In genomic region chr14:115477360-115477759, GRCm38 (mm10) we compare ENCODE assay signal across 12 mouse cellular contexts.
DNase-seq lines count a peak whose midpoint lies in the region; ATAC-seq and TF ChIP-seq lines count a peak whose summit lies in the region.
"Had no signal": no experiment of that assay in that cellular context is flagged by ENCODE, and none has a peak within 500 bp of the region (broad histone marks: within the 10 kb centered on the region; RNA-seq: fewer than 3 reads in every experiment).

No protein-coding gene starts in this region.

- no peak for TF ChIP-seq EP300 in liver, postnatal 0 days (IDR thresholded peaks at IDR 0.05; ENCODE audit: low read depth)

- TF ChIP-seq POLR2A in brain, embryonic 14.5 days (IDR thresholded peaks at IDR 0.05; ENCODE audit: borderline replicate concordance, extremely low read depth, insufficient read depth, insufficient read length, poor library complexity, severe bottlenecking), result no peak

- peaks cover 5% of the 10 kb centered on the region for H3K4me1 ChIP-seq in heart, embryonic 13.5 days
- no peaks in the 10 kb centered on the region for H3K4me1 ChIP-seq in liver, embryonic 16.5 days (ENCODE audit: control insufficient read depth, low read depth, low read length)
- H3K4me1 ChIP-seq in liver, postnatal 0 days (ENCODE audit: insufficient read depth), result no peaks in the 10 kb centered on the region
- no peaks in the 10 kb centered on the region for H3K4me1 ChIP-seq in limb, embryonic 11.5 days (ENCODE audit: control insufficient read depth, insufficient read depth, low read length)

- no peaks in the 10 kb centered on the region for H3K27me3 ChIP-seq in heart, embryonic 13.5 days (replicated peaks)
- H3K27me3 ChIP-seq in liver, embryonic 16.5 days (ENCODE audit: control insufficient read depth, insufficient read depth, low read depth, low read length), result no peaks in the 10 kb centered on the region
- no peaks in the 10 kb centered on the region for H3K27me3 ChIP-seq in liver, postnatal 0 days (ENCODE audit: insufficient read depth, low read length)
- H3K27me3 ChIP-seq in limb, embryonic 11.5 days (ENCODE audit: control insufficient read depth, insufficient read depth, low read length), result no peaks in the 10 kb centered on the region

- no peak for TF ChIP-seq CTCF in liver, postnatal 0 days (IDR thresholded peaks at IDR 0.05; ENCODE audit: low read depth)
- no peak for TF ChIP-seq CTCF in brain, embryonic 14.5 days (IDR thresholded peaks at IDR 0.05; ENCODE audit: borderline replicate concordance, extremely low read depth, insufficient read depth, insufficient read length)

- no peaks in the 10 kb centered on the region for H3K9me3 ChIP-seq in heart, embryonic 13.5 days
- no peaks in the 10 kb centered on the region for H3K9me3 ChIP-seq in liver, embryonic 16.5 days (replicated peaks; ENCODE audit: control insufficient read depth, low read length)
- H3K9me3 ChIP-seq in liver, postnatal 0 days (ENCODE audit: low read length), result no peaks in the 10 kb centered on the region
- no peaks in the 10 kb centered on the region for H3K9me3 ChIP-seq in limb, embryonic 11.5 days (ENCODE audit: control insufficient read depth, low read length)

- no peaks in the 10 kb centered on the region for H3K36me3 ChIP-seq in heart, embryonic 13.5 days
- no peaks in the 10 kb centered on the region for H3K36me3 ChIP-seq in liver, embryonic 16.5 days (ENCODE audit: control insufficient read depth, insufficient read depth)
- no peaks in the 10 kb centered on the region for H3K36me3 ChIP-seq in liver, postnatal 0 days (replicated peaks; ENCODE audit: insufficient read depth, low read length)
- H3K36me3 ChIP-seq in limb, embryonic 11.5 days (ENCODE audit: control insufficient read depth, insufficient read depth, low read length), result no peaks in the 10 kb centered on the region

- ATAC-seq in heart, embryonic 13.5 days (ENCODE audit: extremely low read depth, insufficient number of reproducible peaks, low FRiP score, low TSS enrichment), result no peak
- peak; percentile 16; the same call in 1 of the 2 replicates for ATAC-seq in liver, embryonic 16.5 days (ENCODE audit: low read depth)
- no peak for ATAC-seq in liver, postnatal 0 days
- peak; percentile 47; the same call in 1 of the 2 replicates for ATAC-seq in limb, embryonic 11.5 days (ENCODE audit: insufficient number of reproducible peaks, low FRiP score, low TSS enrichment, low read depth)
- ATAC-seq in granulocyte monocyte progenitor cell, adult 5-6 weeks (replicated peaks; ENCODE audit: poor library complexity, severe bottlenecking), result no peak
- ATAC-seq: CD4-positive, CD25-positive, alpha-beta regulatory T cell, adult 4 months; intestine, embryonic 16.5 days had no signal

- no peak overlapping the region for H3K9ac ChIP-seq in heart, embryonic 13.5 days
- no peak overlapping the region for H3K9ac ChIP-seq in liver, embryonic 16.5 days (ENCODE audit: low read depth, low read length)
- H3K9ac ChIP-seq in liver, postnatal 0 days (replicated peaks), result no peak overlapping the region
- no peak overlapping the region for H3K9ac ChIP-seq in limb, embryonic 11.5 days (ENCODE audit: low read length)

- peak overlapping the region; percentile 49 for H3K4me2 ChIP-seq in heart, embryonic 13.5 days
- no peak overlapping the region for H3K4me2 ChIP-seq in liver, embryonic 16.5 days (ENCODE audit: low read depth, low read length)
- no peak overlapping the region for H3K4me2 ChIP-seq in liver, postnatal 0 days (ENCODE audit: low read depth, low read length)
- H3K4me2 ChIP-seq in limb, embryonic 11.5 days (ENCODE audit: low read depth, severe bottlenecking), result no peak overlapping the region

- WGBS in heart, embryonic 13.5 days, result 35% methylated on average over 14 of the region's 14 CpGs
- WGBS in liver, embryonic 16.5 days (ENCODE audit: insufficient replicate concordance), result 69% methylated on average over 14 of the region's 14 CpGs
- 70% methylated on average over 14 of the region's 14 CpGs for WGBS in liver, postnatal 0 days (ENCODE audit: insufficient replicate concordance)
- 60% methylated on average over 14 of the region's 14 CpGs for WGBS in limb, embryonic 11.5 days

- intact Hi-C loops in heart, postnatal 14 days (cut with DNase I), result no loop called here

- H3K4me3 ChIP-seq in heart, embryonic 13.5 days, result no peak overlapping the region
- H3K4me3 ChIP-seq in liver, embryonic 16.5 days (ENCODE audit: low read depth, low read length), result no peak overlapping the region
- no peak overlapping the region for H3K4me3 ChIP-seq in liver, postnatal 0 days (ENCODE audit: low read depth, low read length)
- no peak overlapping the region for H3K4me3 ChIP-seq in limb, embryonic 11.5 days (ENCODE audit: low read depth, low read length)

- H3K27ac ChIP-seq in heart, embryonic 13.5 days (replicated peaks), result no peak overlapping the region
- H3K27ac ChIP-seq in liver, embryonic 16.5 days (ENCODE audit: low read length), result no peak overlapping the region
- H3K27ac ChIP-seq in liver, postnatal 0 days (ENCODE audit: low read depth), result no peak overlapping the region
- no peak overlapping the region for H3K27ac ChIP-seq in limb, embryonic 11.5 days (replicated peaks; ENCODE audit: low read depth, low read length)

- DNase-seq in heart, postnatal 14 days, result no peak
- DNase-seq in liver, postnatal 0 days, result no peak
- DNase-seq in brain, embryonic 14.5 days (ENCODE audit: low read depth), result peak; percentile 44
- peak; percentile 23 for DNase-seq in limb, embryonic 11.5 days (ENCODE audit: low spot score)
- no peak for DNase-seq in adrenal gland, postnatal 25 days
- DNase-seq: cerebellum, adult 8-10 months; kidney, postnatal 36 days had no signal

Comparison
In these comparisons a context has a peak if more than half of its experiments do, and no peak if none do; other contexts are left out.
1. ATAC-seq: peak in liver, embryonic 16.5 days (single experiment) and limb, embryonic 11.5 days (single experiment); none in heart, embryonic 13.5 days (single experiment), liver, postnatal 0 days (single experiment) and granulocyte monocyte progenitor cell, adult 5-6 weeks (single experiment).
2. DNase-seq: peak in brain, embryonic 14.5 days (single experiment) and limb, embryonic 11.5 days (single experiment); none in heart, postnatal 14 days (0 of 2), liver, postnatal 0 days (single experiment) and adrenal gland, postnatal 25 days (single experiment).